Mouse (Mus musculus): ENCODE measurements around the gene Fnd3c2. TPM values are rescaled to one million over a fixed set of nuclear protein-coding genes. Genes with fewer than 3 reads are reported as not detected.

Gene Fnd3c2
- polyA plus RNA-seq (2014; fragmentation: Illumina TruSeq; extraction: RNeasy Lipid Tissue Mini Kit (QIAGEN cat#74804); ENCODE audit: low read depth, low replicate concordance), result not detected

DNA sequence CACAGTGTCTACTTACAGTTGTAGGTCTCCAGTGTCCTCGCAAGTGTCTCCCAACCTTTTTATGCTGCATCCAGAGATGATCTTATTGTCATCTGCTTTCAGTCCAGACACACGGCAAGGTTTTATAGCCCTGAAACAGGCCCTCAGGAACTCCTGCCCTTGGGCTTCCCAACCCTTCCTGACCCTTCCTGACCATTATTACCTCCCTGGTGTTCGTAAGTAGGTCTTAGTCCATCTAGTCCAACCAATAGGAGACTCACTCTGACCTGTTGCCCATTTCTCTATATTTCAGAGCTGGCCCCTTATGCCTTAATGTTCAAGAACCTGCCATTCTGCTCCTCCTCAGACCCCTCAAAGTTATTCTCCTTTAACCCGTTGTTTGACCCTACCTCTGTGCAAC is at the start of gene Fnd3c2:
Gene Fnd3c2 (minus strand): TSS at position 101 of the 400 bp plus-strand sequence.

DNA sequence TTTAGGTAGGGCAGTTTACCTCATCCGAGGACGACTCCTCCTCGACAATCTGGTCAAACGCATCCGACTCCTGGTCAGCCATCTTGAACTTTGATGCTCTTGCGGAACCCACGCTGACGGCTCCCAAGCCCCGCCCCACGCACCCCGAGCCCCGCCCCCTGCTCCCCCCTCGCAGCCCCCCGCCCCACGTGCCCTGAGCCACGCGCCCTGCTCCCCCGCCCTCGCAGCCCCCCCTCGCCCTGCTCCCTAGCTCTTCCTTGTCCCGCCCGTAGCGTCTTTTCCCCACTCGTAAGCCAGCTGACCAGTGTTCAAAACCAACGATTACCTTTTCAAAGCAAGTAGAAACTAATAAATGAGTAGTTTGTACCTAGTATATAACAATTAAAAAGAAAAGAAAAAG is 34.1 kb downstream of the Fnd3c2 start, which contains the start of gene Taf9b:
Gene Taf9b (minus strand): TSS at position 101 of the 400 bp plus-strand sequence.

DNA sequence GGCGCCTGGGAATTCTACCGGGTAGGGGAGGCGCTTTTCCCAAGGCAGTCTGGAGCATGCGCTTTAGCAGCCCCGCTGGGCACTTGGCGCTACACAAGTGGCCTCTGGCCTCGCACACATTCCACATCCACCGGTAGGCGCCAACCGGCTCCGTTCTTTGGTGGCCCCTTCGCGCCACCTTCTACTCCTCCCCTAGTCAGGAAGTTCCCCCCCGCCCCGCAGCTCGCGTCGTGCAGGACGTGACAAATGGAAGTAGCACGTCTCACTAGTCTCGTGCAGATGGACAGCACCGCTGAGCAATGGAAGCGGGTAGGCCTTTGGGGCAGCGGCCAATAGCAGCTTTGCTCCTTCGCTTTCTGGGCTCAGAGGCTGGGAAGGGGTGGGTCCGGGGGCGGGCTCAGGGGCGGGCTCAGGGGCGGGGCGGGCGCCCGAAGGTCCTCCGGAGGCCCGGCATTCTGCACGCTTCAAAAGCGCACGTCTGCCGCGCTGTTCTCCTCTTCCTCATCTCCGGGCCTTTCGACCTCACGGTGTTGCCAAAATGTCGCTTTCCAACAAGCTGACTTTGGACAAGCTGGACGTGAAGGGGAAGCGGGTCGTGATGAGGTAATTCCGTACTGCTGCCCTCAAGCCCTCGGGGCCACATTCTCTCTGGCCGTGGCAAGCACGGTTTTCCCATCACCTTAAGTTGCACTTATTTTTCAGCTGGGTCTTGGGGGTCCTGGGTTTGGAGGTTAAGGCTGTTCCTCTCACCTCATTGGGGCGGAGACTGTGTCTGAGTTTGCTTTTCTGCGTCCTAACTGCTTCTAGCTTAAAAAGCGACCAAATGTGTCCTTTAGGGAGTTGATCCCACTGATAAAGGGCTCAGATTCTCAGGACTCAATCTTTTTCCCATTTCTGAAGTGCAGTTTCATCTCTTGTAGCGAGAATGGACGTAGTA is 68.2 kb downstream of the Fnd3c2 start, which contains the start of gene Pgk1:
Gene Pgk1 (plus strand): TSS at position 388 of the 937 bp plus-strand sequence.

Other genes with a start within 250 kb of the Fnd3c2 start
- 151 TPM for gene Magt1, start 243.5 kb downstream of the Fnd3c2 start, polyA plus RNA-seq (2014; fragmentation: Illumina TruSeq; extraction: RNeasy Lipid Tissue Mini Kit (QIAGEN cat#74804); ENCODE audit: low read depth, low replicate concordance)
- gene Cox7b, start 239.7 kb downstream of the Fnd3c2 start, polyA plus RNA-seq (2014; fragmentation: Illumina TruSeq; extraction: RNeasy Lipid Tissue Mini Kit (QIAGEN cat#74804); ENCODE audit: low read depth, low replicate concordance), result 1,901 TPM
- 62.9 TPM for gene Atp7a, start 228.1 kb downstream of the Fnd3c2 start, polyA plus RNA-seq (2014; fragmentation: Illumina TruSeq; extraction: RNeasy Lipid Tissue Mini Kit (QIAGEN cat#74804); ENCODE audit: low read depth, low replicate concordance)
- 7.8 TPM for gene Tlr13, start 112.2 kb downstream of the Fnd3c2 start, polyA plus RNA-seq (2014; fragmentation: Illumina TruSeq; extraction: RNeasy Lipid Tissue Mini Kit (QIAGEN cat#74804); ENCODE audit: low read depth, low replicate concordance)
- gene Pgk1, start 68.3 kb downstream of the Fnd3c2 start, polyA plus RNA-seq (2014; fragmentation: Illumina TruSeq; extraction: RNeasy Lipid Tissue Mini Kit (QIAGEN cat#74804); ENCODE audit: low read depth, low replicate concordance), result 215 TPM
- gene Taf9b, start 34.2 kb downstream of the Fnd3c2 start, polyA plus RNA-seq (2014; fragmentation: Illumina TruSeq; extraction: RNeasy Lipid Tissue Mini Kit (QIAGEN cat#74804); ENCODE audit: low read depth, low replicate concordance), result 35.6 TPM
- gene Fndc3c1, start 230.0 kb upstream of the Fnd3c2 start, polyA plus RNA-seq (2014; fragmentation: Illumina TruSeq; extraction: RNeasy Lipid Tissue Mini Kit (QIAGEN cat#74804); ENCODE audit: low read depth, low replicate concordance), result 0.09 TPM